Mouse (Mus musculus): ENCODE results near the gene Cd82. TPM values are rescaled to one million over a fixed set of nuclear protein-coding genes. Genes with fewer than 3 reads are reported as not detected.
A peak's percentile ranks its signal among the peaks of the same experiment; 100 is the strongest.

Gene Cd82
- total RNA-seq, 2 experiments from 2014 or later = 9.5 to 12.4 TPM

DNA sequence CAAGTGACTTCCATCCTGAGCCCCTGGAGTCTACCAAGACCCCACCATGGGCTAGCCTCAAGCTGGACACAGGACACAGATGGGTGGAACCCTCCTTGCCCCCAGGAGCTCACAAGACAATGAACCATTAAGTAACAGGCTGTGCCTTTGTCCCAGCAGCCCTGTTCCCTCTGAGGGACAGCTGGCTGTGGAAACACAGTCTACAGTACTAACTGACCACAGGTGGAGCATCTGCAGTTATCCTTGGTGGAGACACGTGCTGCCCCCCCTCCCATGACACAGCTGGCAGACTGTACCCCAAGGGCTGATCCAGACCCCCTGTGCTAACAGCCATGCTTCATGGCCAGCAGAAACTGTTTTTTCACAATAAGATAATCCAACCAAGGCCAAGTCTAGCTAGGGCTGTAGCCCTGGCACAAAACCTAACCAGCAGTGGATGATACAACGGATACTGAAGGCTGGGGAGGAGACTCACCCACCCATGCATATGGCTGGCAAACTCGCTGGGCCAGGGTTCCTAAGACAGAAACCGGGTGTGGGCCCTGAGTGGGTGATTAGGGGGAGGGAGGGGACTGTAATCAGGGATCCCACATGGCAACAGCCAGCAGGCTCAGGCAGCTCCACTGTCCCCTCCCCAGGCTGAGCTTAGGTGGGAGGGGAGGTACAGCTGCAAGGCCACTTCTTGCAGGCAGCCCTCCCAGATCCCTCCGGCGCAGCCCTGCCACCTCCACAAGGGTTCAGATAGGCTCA is 15.3 kb downstream of the Cd82 start:
- intact Hi-C loops (cut with DNase I) = no loop called here
- DNase-seq = no peak

DNA sequence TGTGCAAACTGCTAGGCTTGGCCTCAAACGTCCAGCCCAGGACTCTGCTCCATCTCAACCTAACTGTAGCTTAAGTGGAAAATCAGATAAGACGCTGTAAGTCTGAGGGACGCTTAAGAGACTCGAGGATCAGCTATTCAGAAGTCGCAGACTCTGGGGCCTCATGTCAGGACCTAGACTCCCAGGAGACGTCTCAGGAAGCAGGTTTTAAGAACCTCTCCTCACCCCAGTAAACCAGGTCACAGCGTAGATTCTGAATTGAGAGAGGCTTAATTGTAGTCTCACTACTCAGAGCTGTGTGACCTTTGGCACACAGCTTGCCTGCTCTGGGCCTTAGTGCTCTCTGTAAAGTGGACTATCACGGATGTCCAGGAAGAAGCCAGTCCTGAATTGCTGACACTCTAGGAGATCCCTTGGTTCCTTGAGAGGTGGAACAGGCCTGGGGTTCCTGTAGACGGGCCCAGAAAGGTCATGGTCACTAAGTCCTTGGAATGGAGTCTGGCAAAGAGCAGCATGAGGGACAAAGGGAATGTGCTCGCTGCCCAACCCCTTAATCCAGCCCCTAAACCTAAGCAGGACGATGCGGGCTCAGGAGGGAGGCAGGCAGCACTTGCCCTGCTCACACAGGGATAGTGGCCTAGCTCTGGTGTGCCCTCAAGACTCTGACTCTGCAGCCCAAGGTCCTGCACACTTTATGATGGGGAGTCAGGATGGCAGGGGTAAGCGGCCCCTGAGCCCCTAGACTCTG is 16.2 kb downstream of the Cd82 start:
- DNase-seq = no peak
- intact Hi-C loops (cut with DNase I) = no loop called here

- intact Hi-C loops (cut with DNase I) = no loop called here
- DNase-seq = no peak
Measured at GRCm38 (mm10) chr2:93445237-93445651, 17.7 kb downstream of the Cd82 start.

- no peak for DNase-seq
- intact Hi-C loops (cut with DNase I) = no loop called here
Measured at GRCm38 (mm10) chr2:93444280-93444679, 18.7 kb downstream of the Cd82 start.

- no peak for DNase-seq
- intact Hi-C loops (cut with DNase I) = no loop called here
Measured at GRCm38 (mm10) chr2:93443106-93443505, 19.8 kb downstream of the Cd82 start.

DNA sequence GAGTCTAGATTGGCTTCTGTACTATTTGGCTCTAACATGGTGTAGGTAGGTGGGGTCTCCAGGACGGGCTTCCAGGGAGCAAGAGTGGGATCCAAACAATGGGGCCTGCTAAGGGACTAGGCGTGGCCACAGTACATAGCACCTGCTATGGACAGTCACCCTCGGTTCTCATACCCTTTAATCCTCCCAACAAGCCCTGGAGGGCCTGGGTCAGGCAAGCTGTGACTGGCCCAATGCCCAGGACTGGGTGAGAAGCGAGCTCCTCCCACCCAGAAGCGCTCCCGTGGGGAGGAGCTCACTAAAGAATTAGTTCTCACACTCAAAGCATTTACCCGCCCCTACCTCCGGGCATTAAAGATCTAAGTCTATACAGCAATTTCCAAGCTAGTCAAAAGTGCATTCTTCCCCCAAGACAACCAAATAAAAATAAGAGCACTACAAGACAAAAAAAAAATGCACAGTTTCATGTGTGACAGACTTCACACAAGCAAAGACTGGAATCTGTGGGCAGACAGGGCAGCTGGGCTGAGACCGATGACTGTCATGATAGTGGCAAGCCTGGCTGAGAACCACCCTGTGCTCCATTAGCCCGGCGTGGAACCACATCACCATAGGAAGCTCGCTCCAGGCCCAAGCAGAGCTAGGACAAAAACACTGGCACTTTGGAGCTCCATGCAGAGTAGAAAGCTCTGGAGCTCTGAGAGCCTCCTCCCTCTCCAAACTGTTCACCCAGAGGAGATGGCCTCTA is 23.0 kb downstream of the Cd82 start:
- intact Hi-C loops (cut with DNase I) = no loop called here
- DNase-seq = peak in 1 of 2 experiments; percentile 31

DNA sequence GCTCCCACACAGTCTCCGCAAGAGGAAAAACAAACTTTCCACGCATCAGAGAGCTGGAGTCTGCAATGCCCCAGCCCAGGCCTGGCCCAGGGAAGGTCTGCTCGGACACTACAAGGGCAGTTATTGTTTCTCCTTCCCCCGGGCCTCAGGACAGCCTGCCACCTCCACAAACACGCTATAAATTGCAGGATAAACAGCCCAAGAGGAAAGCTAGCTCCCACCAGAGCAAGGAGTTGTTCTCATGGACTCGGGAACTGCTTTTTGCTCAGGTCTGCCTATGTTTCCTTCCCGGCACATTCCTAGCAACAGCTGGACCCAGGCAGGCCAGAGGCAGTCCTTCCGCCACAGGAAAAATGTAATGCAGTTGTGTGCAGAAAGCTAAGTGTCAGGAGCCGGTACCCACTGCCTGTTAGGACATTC is 23.6 kb downstream of the Cd82 start:
- DNase-seq = no peak
- intact Hi-C loops (cut with DNase I) = no loop called here

DNA sequence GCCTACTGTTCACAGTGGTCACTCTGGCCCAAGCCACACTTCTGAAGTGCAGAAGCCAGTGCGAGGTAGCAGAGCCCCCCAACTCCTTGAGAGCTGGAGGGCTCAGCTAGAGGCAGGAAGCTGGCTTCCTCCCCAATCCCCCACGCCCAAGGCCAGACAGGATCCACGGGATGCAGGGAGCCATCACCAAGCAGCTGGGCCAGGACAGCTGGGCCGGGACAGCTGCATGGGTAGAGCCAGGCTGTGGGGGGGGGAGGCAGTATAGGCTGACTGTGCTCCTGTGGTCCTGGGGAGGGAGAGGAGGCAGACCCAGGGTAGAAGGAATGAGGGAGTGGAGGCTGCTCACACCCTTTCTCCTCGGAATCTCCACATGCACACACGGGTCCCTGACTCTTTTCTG is 24.6 kb downstream of the Cd82 start:
- intact Hi-C loops (cut with DNase I) = no loop called here
- no peak for DNase-seq

GRCm38 (mm10) chr2:93435577-93435976 is 27.4 kb downstream of the Cd82 start:
- DNase-seq = no peak
- intact Hi-C loops (cut with DNase I) = no loop called here

DNA sequence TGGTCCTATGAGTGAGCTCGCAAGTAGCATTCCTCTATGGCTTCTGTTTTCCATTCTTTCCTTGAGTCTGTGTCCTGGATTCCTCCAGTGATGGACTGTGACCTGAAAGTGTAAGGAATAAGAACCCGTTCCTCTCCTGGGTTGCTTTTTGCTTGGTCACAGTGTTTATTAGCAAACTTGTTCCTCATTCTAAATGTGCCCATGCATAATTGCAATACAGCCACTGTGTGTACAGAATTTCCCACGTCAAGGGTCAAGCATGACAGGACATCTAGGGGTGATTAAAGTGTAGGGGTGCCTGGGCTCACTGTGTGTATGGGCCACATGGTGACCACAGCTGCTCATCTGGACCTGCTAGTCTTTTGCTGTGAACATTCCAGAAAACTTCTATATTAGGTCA is 28.0 kb downstream of the Cd82 start:
- DNase-seq = no peak
- intact Hi-C loops (cut with DNase I) = no loop called here

DNA sequence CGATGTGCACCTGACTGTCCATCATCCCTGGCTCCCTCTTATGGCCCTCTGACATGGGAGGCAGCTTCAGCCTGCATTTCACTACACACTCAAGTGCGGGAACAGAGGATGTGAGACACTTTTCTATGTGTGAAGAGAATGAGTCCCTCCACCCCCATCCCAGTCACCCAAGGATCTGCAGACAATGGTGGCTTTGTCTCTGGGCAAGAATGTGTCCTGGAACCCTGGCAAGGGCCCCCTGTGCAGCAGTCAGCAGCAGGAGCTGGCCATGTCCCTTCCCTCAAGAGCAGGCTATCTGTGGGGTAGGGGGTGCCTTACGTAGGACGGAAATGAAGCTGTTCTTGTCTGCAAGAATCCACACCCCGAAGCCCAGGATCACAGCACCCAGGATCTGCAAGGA is 29.4 kb downstream of the Cd82 start:
- intact Hi-C loops (cut with DNase I) = no loop called here
- no peak for DNase-seq

DNA sequence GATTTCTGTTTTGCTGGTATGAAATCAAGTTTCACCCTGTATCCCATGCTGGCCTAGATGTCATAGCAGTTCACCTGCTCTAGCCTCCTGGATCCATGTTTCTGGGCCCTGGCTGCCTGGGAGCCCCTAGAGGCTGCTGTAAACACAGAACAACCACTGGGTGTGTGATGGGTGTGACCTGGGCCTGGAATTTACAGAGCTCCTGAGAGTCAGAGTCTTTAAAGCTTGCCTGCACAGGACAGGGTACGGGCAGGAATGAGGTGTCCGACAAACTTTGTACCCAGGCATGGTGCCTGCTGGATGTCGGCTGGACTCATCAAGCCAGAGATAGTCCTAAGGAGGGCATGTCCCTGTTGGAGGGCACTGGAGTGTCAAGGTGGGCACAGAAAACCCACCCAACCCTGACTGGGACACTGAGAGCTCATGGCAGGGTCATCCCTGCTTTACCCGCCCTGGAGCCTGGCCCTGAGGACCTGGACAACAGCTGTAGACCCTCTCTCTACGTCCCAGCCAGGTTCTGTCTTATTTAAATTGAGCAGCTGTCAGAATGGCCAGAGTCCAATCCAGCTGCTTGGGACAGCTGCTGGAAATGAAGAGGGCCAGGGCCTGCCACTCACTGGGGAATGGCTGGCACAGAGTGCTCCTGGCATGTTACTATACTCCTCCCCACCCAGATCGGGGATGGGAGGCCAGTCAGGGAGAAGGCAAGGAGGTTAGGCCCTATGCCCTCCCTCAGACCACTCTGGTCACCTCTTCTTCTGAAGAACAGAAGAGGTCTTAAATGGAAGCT is 30.1 kb downstream of the Cd82 start:
- no peak for DNase-seq
- intact Hi-C loops (cut with DNase I) = no loop called here

DNA sequence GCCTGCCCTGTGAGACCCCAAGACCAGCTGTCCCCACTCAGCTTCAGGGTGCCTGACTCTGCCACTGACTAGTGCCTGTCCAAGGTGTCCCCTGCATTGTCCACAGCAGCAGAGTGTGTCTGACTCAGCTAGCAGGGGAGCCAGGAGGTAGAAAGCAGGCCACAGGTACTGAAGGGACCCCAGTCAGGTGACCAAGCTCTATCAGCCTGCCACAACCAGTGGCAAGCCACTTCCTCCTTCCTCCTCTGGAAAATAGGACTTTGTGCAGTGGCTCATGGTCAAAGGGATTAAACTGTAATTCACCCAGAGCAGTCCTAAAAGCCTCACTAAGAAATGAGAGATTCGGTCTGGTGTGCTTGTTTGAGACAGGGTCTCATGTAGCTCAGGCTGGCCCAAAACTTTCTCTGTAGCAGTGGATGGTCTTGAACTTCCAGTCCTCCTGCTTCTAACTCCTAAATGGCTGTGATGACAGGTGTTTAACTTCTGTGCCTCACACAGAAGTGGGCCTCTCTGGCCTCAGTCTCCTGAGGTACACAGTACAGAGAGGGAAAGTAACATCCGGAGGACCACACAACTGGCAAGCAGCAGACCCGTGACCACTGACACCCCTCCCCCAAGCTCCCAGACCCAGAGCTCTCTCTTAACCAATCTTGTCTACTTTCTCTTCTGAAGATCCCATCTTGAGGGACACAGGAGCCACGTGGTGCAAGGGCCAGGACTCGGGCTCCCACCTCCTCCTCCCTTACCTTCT is 31.2 kb downstream of the Cd82 start:
- intact Hi-C loops (cut with DNase I) = no loop called here
- no peak for DNase-seq

GRCm38 (mm10) chr2:93430993-93431392 is 31.9 kb downstream of the Cd82 start:
- intact Hi-C loops (cut with DNase I) = no loop called here
- no peak for DNase-seq

DNA sequence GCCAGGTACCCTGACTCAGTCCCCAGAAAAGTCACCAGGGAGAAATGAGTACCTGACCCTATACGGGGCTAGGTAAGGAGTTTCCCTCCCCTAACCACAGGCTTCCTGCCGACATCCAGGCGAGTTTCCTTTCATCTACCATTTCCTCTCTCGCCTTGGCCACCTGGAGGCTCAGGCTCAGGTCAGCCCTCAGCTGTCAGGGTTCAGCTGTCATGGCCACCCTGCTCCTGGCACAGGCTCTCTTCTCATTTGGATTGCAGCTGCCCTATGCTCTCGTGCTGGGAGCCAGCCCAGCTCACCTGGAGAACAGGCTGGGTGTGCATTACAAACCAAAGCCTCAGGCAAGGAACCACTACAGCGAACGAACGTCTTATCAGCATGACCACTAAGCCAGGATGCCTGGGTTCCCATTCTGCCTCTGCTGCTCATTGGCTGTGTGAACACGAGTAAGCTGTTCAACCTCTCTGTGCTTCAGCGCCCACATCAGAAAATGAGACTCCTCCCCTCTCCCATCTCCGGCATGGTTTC is 34.9 kb downstream of the Cd82 start:
- intact Hi-C loops (cut with DNase I) = no loop called here
- DNase-seq = no peak

DNA sequence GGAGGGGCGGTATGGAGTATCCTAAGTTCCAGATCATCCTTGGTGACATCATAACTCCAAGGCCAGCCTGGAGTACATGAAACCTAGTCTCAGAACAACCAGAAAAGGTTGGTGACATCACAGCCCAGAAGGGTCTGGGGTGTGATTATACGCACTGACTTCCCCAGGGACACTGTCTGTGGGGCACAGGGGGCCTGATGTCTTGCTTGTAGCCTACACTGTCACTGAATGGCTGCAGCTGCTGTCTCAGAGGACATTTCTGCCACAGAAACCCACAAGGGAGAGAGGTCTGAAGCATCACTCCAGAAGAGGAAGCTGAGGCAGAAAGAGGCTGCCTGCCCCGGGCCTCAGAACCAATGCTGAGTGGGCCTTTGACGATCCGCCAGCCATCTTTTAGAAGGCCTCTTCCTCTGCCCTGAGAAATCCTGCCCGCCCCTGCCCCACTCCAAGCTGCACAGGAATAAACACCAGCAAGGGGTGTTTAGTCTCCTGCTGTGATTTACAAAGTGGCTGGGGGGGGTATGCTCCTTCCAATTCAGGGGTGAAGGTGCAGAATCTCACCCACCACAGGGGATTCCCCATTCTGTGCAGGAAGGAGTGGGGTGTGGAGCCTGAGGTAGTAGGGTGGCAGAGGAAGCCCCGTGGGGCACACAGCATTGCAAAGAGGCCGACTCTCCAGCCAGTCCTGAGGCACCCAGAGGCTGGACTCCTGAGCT is 35.8 kb downstream of the Cd82 start:
- no peak for DNase-seq
- intact Hi-C loops (cut with DNase I) = no loop called here

DNA sequence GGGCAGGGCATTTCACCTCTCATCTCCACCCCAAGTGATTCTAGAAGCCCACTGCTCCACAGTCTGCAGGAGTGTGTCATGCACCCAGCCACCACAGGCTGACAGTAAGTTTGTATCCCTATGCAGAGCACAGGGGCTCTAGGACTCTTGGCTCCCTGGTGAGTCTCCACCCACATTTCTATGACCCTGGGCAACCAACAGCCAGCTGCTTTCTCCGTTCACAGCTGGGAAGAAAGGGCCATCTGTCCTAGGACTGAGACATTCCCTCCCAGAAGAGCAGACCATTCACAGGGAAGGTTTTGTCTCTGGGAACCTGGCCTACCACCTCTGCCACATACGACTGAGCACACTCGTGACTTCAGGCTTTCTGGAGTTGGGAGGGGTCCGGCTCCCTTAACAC is 37.1 kb downstream of the Cd82 start:
- intact Hi-C loops (cut with DNase I) = no loop called here
- DNase-seq = no peak

DNA sequence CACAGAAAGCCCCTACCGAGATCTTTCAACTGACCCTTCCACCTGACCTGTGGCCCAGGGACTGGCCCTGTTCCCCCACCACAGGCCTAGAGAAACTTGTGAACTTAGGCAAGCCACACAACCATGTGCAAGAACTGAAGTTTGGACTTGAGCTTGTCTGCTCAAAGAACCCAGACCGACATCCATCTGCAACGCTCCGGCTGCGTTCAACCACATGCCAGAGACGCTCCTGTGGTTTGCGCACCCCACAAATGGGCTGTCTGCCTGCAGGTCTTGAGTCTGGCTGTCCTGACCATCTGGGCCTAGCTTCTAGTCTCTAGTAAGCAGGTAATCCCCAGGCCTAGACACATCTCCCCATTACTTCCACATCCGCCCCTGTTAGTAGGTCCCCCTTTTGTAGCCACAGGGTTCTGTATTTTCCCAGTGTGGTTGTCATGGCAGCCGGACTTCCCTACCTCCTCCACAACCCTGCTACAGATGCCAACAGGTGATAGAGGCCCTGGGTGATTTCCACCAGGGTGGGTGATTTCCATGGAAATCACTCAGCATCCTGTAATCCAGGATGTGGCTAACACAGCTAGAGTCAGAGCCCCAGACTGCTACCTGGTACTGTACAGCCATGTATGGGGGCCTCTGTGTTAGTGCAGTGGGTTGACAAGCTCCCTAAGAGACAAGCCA is 38.5 kb downstream of the Cd82 start:
- intact Hi-C loops (cut with DNase I) = loop anchor here (5.0 kb wide), 2 partner anchors 233 to 363 kb away; no protein-coding TSS in a partner anchor
- DNase-seq = no peak
